Mouse (Mus musculus) stomach, postnatal 0 days (tissue): ENCODE measurements around the gene Msantd3.

Source experiments
- CTCF ChIP-seq: IDR thresholded peaks from 2 replicates; pipeline ENCODE4 v1.5.1; 2016; ENCODE audit warnings: antibody characterized with exemption, low read depth, mild to moderate bottlenecking, moderate library complexity
- EP300 ChIP-seq: optimal IDR thresholded peaks from 2 replicates; pipeline ENCODE3; 2016; ENCODE audit warnings: antibody characterized with exemption

- TF ChIP-seq EP300 (no peak), CTCF (no peak)
These were observed 47.2 kb upstream of the Msantd3 start for GRCm38 (mm10) chr4:48492510-48492909.
